Mouse (Mus musculus) embryonic facial prominence, embryonic 10.5 days (tissue): ENCODE results near the gene Ywhae. TPM values are rescaled to one million over a fixed set of nuclear protein-coding genes. Genes with fewer than 3 reads are reported as not detected.

Experiments used
- DNase-seq: peaks from one replicate; pipeline ENCODE4 v3.0.0-alpha.2; 2017; ENCODE audit warnings: low spot score
- H3K27ac ChIP-seq: fragments of 300-500 bp; sonication (generic); replicated peaks from 2 replicates; pipeline ENCODE4 v1.5.1; 2016; ENCODE audit warnings: mild to moderate bottlenecking
- H3K27me3 ChIP-seq: fragments of 300-500 bp; sonication (generic); replicated peaks from 2 replicates; pipeline ENCODE4 v1.6.1; 2016; ENCODE audit warnings: low read depth, mild to moderate bottlenecking; ENCODE audit not compliant: poor library complexity, severe bottlenecking
- H3K36me3 ChIP-seq: fragments of 300-500 bp; sonication (generic); replicated peaks from 2 replicates; pipeline ENCODE4 v1.6.1; 2016; ENCODE audit warnings: mild to moderate bottlenecking, moderate library complexity
- H3K4me1 ChIP-seq: fragments of 300-500 bp; sonication (generic); 2 replicates; pipeline ENCODE4 v1.6.1; 2016
- H3K4me3 ChIP-seq: fragments of 300-500 bp; sonication (generic); 2 replicates; pipeline ENCODE4 v1.5.1; 2016; ENCODE audit warnings: mild to moderate bottlenecking, moderate library complexity
- H3K9me3 ChIP-seq: fragments of 300-500 bp; sonication (generic); 2 replicates; pipeline ENCODE4 v1.6.1; 2016; ENCODE audit warnings: mild to moderate bottlenecking
- WGBS: fragments of 180-500 bp; shearing (Covaris S2); methylation state at CpG from one replicate; pipeline ENCODE4 v1.1.7; 2016; 5-methylcytosine and 5-hydroxymethylcytosine counted together
- polyA plus RNA-seq: library from polyadenylated mRNA; unstranded; fragments of >200 nt; fragmentation: Nextera tagmentation; extraction: Ambion mirVana; gene quantifications from 2 replicates; pipeline ENCODE4 v1.2.1, GENCODE M21; 2016

The Ywhae gene
- polyA plus RNA-seq, 1 experiment from 2014 or later: 1,286 TPM

DNA sequence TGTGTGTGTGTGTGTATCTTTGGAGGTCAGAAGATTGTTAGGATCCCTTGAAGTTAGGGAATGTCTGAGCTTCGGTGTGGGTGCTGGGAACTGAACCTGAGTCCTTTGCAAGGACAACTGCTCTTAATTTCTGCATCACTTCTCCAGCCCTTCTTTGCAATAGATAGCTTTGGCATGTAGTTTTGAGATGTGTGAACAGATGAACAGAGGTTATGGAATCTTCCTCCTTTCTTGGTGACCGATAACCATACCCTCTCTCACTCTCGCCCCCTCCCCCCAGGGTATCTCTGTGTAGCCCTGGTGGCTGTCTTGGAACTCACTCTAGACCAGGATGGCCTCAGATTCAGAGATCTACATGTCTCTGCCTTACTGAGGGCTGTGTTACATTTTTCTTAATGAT is 12.1 kb downstream of the Ywhae start:
- 91% methylated on average over 3 of the region's 3 CpGs for WGBS
- H3K27me3 ChIP-seq: no peaks in the 10 kb centered on the region

DNA sequence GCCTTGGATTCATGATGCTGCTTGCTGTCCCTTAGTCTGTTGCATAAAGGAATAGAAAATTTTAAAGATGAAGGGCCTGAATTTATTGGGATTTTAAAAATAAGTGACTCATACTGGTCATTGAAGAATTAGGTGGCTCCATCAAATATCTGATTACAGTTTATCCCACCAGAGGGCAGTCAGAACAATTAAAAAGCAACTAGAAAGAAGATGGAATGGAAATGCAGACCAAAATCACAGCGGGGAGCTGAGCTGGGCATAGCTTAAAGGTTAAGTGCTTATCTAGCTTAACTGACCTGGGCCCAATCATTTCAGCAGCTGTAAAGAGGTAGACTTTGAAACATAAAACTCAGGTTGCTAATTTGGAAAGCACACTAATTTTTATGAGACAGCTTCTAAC is 17.9 kb downstream of the Ywhae start:
- Histone ChIP-seq H3K27ac (no peak overlapping the region), H3K27me3 (no peaks in the 10 kb centered on the region), H3K9me3 (no peaks in the 10 kb centered on the region), H3K4me3 (no peak overlapping the region), H3K4me1 (peaks cover 15% of the 10 kb centered on the region), H3K36me3 (peaks cover 69% of the 10 kb centered on the region)
- WGBS: 88% methylated on average over 1 of the region's 1 CpGs
- no peak for DNase-seq

More for the DNA sequence above, 12.1 kb downstream of the Ywhae start:
- H3K4me1 ChIP-seq: peaks cover 27% of the 10 kb centered on the region
- no peaks in the 10 kb centered on the region for H3K9me3 ChIP-seq
- no peak overlapping the region for H3K4me3 ChIP-seq
- H3K27ac ChIP-seq: no peak overlapping the region
- peaks cover 76% of the 10 kb centered on the region for H3K36me3 ChIP-seq
- DNase-seq: no peak

DNA sequence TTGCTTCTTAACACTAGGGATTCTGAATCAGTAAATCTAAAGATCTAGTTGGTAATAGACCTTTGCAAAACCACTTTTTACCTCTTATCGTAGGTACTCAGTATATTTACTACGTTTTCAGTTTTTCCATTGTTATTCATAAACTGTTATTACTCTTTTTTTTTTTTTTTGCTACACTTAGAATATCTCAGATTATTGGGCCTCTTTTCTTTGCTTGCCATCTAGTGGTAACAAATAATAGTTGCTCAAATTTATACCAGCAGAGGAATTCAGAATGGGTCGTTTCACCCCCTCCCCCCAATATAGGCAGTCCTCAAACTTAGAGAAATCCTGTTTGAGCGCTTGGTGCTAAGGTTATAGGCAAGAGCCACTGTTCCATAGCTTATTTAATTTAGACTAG is 18.4 kb downstream of the Ywhae start:
- Histone ChIP-seq H3K4me3 (no peak overlapping the region), H3K36me3 (peaks cover 75% of the 10 kb centered on the region), H3K4me1 (peaks cover 15% of the 10 kb centered on the region), H3K27ac (no peak overlapping the region), H3K9me3 (no peaks in the 10 kb centered on the region), H3K27me3 (no peaks in the 10 kb centered on the region)
- DNase-seq: no peak
- WGBS: 86% methylated on average over 4 of the region's 4 CpGs

DNA sequence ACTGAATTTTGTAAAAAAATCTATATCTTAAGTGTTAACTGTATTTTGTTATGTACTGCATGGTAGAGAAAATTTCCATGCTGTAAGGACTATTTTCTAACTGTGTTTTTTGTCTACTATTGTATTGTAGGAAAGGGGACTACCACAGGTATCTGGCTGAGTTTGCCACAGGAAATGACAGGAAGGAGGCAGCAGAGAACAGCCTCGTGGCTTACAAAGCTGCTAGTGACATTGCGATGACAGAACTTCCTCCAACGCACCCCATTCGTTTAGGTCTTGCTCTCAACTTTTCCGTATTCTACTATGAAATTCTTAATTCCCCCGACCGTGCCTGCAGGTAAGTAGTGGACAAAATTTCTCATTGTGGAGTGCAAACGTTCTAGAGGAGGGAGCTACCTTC is 24.0 kb downstream of the Ywhae start:
- peaks cover 100% of the 10 kb centered on the region for H3K36me3 ChIP-seq
- 92% methylated on average over 8 of the region's 8 CpGs for WGBS
- H3K4me3 ChIP-seq: no peak overlapping the region
- H3K27me3 ChIP-seq: no peaks in the 10 kb centered on the region
- DNase-seq: no peak
- H3K4me1 ChIP-seq: no peaks in the 10 kb centered on the region
- H3K27ac ChIP-seq: no peak overlapping the region
- H3K9me3 ChIP-seq: no peaks in the 10 kb centered on the region

DNA sequence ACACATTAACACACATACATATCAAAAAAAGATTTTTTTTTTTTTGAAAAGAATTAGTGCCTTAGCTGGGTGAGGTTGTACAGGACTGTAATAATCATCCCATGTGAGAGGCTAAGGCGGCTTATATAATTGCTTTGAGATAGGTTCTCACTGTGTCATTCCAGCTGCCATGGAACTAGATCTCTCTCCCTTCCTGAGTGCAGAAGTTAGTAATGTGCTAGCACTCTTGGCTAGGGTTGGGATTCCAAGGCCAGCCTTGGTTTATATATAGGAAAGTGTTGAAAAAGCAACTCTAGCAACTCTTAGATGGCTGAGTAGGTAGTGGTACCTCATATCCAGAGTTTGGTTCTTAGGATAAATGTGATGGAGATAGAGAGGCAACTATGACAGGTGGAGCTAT is 25.9 kb downstream of the Ywhae start:
- no peak for DNase-seq
- no peak overlapping the region for H3K4me3 ChIP-seq
- H3K36me3 ChIP-seq: peaks cover 100% of the 10 kb centered on the region
- no peaks in the 10 kb centered on the region for H3K9me3 ChIP-seq
- H3K4me1 ChIP-seq: no peaks in the 10 kb centered on the region
- H3K27ac ChIP-seq: no peak overlapping the region
- no peaks in the 10 kb centered on the region for H3K27me3 ChIP-seq
- 95% methylated on average over 1 of the region's 1 CpGs for WGBS

DNA sequence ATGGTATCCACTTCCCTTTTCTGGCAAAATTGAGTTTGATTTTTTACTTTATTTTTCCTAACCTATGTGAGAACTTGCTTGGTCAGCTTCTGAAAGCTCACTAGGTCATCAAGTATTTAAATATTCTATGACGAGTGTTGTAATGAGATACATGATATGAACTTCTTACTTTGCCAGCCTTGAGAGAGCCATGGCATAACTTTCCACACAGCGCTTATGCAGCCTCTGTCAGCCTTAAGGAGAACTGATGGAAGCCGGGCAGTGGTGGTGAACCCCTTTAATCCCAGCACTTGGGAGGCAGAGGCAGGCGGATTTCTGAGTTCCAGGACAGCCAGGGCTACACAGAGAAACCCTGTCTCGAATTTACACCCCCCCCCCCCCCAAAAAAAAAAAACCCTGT is 28.1 kb downstream of the Ywhae start:
- H3K36me3 ChIP-seq: peaks cover 100% of the 10 kb centered on the region
- no peaks in the 10 kb centered on the region for H3K4me1 ChIP-seq
- no peaks in the 10 kb centered on the region for H3K27me3 ChIP-seq
- H3K9me3 ChIP-seq: no peaks in the 10 kb centered on the region
- H3K4me3 ChIP-seq: no peak overlapping the region
- no peak for DNase-seq
- WGBS: 92% methylated on average over 5 of the region's 5 CpGs
- H3K27ac ChIP-seq: no peak overlapping the region

DNA sequence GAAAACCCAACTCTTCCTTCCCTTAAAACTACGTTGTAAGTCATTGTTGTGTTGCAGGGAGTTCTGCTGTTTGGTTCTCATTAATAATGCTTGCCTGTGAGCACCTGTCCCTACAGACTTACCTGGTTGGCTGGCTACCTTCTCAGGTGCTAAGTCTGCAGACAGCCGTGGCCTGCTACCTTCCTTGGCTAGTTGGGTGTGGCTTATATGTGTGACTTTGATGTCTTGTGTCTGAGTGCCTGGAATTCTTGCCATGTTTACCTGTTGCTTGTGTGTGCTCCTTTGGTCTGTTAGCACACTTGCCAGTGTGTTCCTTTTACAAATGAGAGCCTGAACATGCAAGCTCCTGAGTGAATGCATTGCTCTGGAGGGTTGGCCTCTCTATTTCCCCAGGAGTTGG is 30.0 kb downstream of the Ywhae start:
- no peaks in the 10 kb centered on the region for H3K4me1 ChIP-seq
- H3K36me3 ChIP-seq: peaks cover 100% of the 10 kb centered on the region
- no peaks in the 10 kb centered on the region for H3K9me3 ChIP-seq
- no peak overlapping the region for H3K4me3 ChIP-seq
- H3K27me3 ChIP-seq: no peaks in the 10 kb centered on the region
- WGBS: 88% methylated on average over 2 of the region's 2 CpGs
- no peak for DNase-seq
- H3K27ac ChIP-seq: no peak overlapping the region

DNA sequence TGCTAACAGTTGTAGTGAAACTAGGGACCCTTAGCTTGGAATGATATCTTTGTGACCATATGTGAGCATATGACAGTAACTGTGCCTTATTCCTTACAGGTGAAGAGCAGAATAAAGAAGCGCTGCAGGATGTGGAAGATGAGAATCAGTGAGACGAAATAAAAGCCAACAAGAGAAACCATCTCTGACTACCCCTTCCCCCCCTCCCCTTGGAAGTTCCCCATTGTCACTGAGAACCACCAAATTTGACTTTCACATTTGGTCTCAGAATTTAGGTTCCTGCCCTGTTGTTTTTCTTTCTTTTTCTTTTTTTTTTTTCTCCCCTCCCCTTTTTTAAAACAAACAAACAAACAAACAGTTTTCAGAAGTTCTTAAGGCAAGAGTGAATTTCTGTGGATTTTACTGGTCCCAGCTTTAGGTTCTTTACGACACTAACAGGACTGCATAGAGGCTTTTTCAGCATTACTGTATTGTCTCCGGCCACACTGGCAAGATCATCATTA is 31.9 kb downstream of the Ywhae start:
- no peak overlapping the region for H3K27ac ChIP-seq
- 91% methylated on average over 4 of the region's 4 CpGs for WGBS
- H3K9me3 ChIP-seq: no peaks in the 10 kb centered on the region
- no peak overlapping the region for H3K4me3 ChIP-seq
- no peaks in the 10 kb centered on the region for H3K27me3 ChIP-seq
- no peak for DNase-seq
- H3K4me1 ChIP-seq: peaks cover 7% of the 10 kb centered on the region; the same call in 1 of the 2 replicates
- peaks cover 86% of the 10 kb centered on the region for H3K36me3 ChIP-seq

DNA sequence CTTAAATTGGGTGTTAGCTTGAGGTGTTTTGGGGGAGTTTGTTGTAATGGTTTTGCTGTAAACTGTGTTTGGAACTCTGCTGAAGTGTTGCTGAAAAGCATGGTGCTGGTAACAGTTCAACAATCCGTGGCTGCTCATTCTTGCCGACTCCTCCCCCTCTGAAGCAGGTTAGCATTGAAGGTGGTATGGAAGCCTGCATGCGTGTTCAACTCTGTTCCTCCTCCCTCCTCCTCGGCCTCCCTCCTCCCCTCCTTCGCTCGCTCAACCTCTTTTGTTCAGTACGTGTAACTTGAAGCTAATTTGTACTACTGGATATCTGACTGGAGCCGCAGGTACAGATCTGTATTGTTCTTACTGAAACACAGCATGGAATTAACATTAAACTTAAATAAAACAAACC is 32.5 kb downstream of the Ywhae start:
- Histone ChIP-seq H3K4me1 (peaks cover 8% of the 10 kb centered on the region; the same call in 1 of the 2 replicates), H3K36me3 (peaks cover 80% of the 10 kb centered on the region), H3K27ac (no peak overlapping the region), H3K27me3 (no peaks in the 10 kb centered on the region), H3K4me3 (no peak overlapping the region), H3K9me3 (no peaks in the 10 kb centered on the region)
- no peak for DNase-seq
- WGBS: 85% methylated on average over 8 of the region's 8 CpGs

DNA sequence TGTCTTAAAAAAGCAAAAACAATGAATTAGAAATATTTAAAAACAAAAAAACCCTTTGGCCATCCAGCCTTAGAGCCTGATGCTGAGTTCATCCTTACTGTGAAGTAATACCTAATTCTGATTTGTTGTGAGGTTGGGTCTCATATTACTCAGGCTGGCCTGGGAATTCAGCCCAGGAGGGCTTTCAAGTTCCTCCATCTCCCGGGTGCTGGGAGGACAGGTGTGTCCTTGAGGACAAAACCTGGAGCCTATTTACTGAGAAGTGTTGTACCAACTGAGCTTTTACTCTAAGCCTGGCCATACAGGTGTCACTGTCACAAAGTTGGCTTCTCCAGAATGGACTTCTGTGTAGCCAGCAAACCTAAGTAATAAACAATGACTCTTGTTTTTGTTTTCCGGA is 34.3 kb downstream of the Ywhae start:
- Histone ChIP-seq H3K27me3 (no peaks in the 10 kb centered on the region), H3K4me1 (peaks cover 8% of the 10 kb centered on the region; the same call in 1 of the 2 replicates), H3K9me3 (no peaks in the 10 kb centered on the region), H3K4me3 (no peak overlapping the region), H3K27ac (no peak overlapping the region), H3K36me3 (peaks cover 62% of the 10 kb centered on the region)
- WGBS: 62% methylated on average over 2 of the region's 2 CpGs
- no peak for DNase-seq

DNA sequence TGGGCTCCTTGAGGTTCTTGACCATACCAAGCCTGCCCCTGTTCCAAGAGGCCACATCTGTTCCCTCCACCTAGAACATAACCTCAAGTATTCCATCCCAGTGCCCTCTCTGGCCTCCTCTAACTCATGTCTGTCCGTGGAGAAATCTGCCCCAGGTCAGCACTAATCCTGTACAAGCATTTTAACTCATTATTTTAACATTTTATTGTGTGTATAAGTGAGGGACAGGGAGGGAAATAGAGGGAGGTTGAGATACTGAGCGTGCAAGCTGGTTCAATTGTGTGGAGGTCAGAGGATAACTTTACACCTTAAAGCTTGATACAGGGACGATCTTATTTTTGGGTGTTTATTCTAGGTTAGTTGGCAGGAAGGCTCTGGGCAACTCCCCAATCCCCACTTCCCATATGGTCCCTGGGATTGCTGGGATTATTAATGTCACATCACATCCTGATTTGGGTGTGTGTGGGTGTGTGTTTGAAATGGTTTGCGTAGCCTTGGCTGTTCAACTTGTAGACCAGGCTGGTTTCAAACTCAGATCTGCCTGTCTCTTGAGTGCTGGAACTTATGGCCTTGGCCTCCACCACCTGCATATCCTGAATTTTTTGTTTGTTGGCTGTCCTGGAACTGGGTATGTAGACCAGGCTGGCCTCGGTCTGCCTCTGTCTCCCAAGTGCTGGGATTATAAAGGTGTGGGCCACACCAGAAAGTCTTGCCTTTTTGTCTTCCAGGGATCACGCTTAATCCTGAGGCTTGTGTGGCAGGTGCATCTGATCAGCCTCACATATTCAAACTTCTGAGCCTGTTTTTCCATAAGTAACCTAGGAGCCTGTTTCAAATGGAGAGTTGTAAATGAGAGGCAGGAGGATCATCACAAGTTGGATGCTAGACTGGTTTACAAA is 35.7 kb downstream of the Ywhae start:
- Histone ChIP-seq H3K36me3 (peaks cover 48% of the 10 kb centered on the region), H3K9me3 (no peaks in the 10 kb centered on the region), H3K4me3 (no peak overlapping the region), H3K4me1 (peaks cover 8% of the 10 kb centered on the region; the same call in 1 of the 2 replicates), H3K27ac (no peak overlapping the region), H3K27me3 (no peaks in the 10 kb centered on the region)
- WGBS: 61% methylated on average over 6 of the region's 6 CpGs
- no peak for DNase-seq

DNA sequence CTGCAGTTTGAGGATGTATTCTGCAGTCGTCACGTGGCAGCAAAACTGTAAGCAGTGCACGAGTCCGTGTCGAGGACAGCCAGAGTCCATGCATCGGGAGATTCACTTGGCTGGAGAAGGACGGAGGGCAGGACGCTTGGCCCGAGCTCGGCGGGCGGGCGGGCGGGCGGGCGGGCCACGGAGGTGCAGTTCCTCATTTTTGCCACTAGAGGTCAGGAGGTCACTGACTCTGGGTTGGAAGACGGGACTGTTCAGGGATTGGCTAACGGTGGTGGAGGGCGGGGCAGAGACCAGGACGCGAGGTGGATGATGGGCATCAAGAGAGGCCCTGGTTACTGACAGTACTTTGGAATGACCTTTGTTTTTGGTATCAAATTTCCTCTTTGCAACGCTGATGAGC is 36.5 kb downstream of the Ywhae start:
- H3K4me3 ChIP-seq: peak overlapping the region; percentile 30; the same call in 1 of the 2 replicates

DNA sequence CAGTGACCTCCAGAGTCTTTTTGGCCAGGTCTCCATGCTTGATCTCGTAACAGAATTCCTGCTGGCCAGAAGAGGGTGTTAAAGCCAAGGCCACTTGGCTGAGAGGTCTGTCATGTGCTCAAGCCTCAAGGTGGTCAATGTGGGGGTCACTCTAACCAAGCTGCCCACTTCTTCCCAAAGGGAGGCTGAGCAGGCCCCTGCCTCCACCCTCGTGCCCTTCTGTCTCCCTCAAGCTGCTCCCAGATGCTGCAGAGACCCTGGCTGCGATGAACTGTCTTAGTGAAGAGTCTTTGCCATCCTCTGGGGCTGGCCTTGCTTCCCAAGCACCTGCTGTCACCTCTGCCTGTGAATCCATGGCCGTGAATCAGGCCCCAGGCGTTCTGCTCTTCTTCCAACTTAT is 39.9 kb downstream of the Ywhae start:
- Histone ChIP-seq H3K27ac (no peak overlapping the region), H3K9me3 (no peaks in the 10 kb centered on the region), H3K27me3 (peaks cover 10% of the 10 kb centered on the region; the same call in 1 of the 2 replicates), H3K4me1 (peaks cover 8% of the 10 kb centered on the region; the same call in 1 of the 2 replicates), H3K36me3 (peaks cover 6% of the 10 kb centered on the region), H3K4me3 (no peak overlapping the region)
- WGBS: 75% methylated on average over 5 of the region's 5 CpGs
- no peak for DNase-seq

More for the DNA sequence above, 36.5 kb downstream of the Ywhae start:
- 0% methylated on average over 23 of the region's 23 CpGs for WGBS
- H3K27ac ChIP-seq: no peak overlapping the region
- peaks cover 8% of the 10 kb centered on the region; the same call in 1 of the 2 replicates for H3K4me1 ChIP-seq
- H3K9me3 ChIP-seq: no peaks in the 10 kb centered on the region
- peaks cover 40% of the 10 kb centered on the region for H3K36me3 ChIP-seq
- DNase-seq: peak; percentile 93
- H3K27me3 ChIP-seq: no peaks in the 10 kb centered on the region
